Mouse (Mus musculus): ENCODE measurements around the gene Plpp1.

The Plpp1 gene

DNA sequence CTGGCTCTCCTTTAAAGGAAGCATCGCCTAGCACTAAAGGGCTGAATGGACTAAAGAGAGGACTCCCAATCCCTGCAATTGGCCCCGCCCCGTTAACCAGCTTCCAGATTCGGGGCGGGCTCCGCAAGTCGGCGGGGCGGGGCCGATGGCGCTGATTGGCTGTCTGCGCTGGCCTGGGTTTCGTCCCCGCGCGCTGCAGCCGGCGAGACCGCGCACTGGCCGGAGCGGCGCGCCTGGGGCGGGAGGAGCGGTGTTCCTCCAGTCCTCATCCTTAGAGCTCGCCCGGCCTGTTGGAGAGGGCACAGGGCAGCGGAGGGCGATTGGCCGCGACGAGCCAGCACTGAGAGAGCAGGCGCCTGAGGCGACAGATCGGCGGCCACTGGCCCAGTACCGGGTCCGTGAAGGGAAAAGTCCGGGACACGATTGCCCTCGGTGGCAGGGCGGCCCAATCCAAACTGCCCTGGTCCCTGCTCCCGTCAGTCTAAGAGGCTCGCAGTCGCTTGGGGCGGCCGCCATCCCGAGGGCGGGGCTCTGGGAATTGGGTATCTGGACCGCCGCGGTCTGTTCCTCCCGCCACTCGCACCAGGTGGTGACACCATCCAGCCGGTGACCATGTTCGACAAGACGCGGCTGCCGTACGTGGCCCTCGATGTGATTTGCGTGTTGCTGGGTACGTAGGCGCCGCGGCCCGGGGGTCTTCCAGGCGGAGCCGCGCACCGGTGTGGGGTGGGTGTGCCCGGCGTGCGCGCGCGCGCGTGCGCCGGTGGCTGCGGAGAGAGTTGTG is at the start of gene Plpp1:
Plpp1 (plus strand) TSS at position 196 of the 784 bp plus-strand sequence.
- peak; percentile 86 to 90 for DNase-seq (ENCODE audit: low spot score in 2 of 2)

DNA sequence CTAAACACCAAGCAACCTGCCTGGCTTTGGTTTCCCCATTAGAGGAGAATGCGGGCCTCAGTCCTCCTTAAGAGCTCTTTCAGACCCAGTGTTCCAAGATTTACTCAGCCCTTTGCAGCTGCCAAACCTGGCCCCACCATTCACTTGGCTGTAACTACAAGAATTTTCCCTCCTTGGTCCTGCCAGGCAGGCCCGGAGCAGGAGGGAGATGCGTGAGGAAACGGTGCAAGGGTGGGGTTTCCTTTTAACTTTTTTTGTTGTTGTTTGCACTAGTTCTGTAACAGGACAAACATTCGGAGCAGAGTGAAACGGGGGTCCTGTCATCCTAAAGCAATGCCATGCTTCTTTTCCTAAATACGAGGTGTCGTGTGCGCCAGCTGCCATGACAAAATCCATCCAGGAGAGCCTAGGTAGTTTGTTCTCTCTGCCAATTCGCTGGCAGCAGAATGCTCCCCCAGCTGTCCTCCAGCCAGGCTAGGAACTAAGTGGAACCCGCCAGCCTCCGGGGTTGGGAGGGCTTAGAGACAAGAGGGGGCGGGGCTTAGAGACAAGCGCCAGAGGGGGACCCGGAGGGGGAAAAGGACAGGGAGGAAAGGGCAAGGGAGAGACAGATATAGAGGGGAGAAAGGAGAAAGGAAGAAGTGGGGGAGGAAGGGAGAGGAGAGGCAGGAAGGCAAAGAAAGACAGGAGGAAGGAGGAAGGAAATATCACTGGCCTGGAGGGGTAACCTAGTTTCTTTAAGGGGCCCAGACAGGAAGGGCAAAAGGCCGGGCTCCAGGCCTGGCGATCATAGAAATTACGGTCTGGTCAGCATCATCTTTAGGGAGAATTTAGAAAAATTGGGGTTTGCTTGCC is 48.9 kb upstream of the Plpp1 start:
- DNase-seq (ENCODE audit: low spot score in 2 of 2): no peak

DNA sequence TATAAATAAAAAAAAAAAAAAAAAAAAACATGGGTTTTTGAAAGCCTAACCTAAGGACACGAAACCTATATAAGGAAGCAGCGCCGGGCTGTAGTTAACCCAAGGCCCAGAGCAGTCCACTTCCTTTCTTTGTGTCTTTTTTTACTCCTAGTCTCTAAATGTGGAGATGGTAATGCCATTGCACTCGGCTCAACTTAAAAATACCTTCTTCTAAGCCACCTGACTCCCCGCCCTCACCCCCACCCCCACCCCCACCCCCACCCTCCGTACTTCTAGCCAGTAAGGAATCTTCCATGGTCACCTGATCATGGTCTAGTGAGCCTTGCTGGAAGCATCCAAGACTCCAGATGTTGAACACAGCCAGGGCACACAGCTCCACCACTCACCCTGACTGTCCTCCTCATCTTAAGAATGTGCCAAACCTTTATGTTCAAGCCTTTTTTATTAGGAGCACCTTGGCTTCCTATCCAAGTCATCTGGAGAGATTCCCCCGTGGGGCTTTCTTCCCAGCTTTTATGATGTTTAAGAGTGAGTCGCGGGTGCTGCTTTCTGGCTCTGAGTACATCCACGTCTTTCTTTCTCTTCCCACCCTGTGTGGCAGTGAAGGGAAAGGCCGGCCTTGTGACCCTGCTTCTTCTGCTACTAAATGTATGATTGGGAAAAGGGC is 48.1 kb upstream of the Plpp1 start:
- DNase-seq (ENCODE audit: low spot score in 2 of 2): no peak

DNA sequence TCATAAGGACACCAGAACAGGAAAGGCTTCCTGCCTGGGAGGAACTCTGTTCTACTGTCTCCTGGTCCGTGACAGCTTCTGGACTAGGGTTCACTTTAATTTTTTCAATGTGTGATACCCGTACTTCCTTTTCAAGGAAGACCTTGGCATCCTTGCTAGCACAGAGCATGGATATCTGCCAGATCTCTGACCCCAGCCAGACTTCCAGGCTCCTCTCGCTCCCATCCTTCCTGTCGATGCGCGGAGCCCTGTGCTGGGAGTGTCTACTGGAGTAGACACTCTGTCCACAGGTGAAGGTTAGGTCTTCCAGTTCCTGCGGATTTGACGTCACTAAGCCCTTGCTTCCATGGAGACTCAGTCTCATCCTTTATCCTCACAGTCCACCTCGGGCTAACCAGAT is 47.1 kb upstream of the Plpp1 start:
- no peak for DNase-seq (ENCODE audit: low spot score in 2 of 2)

DNA sequence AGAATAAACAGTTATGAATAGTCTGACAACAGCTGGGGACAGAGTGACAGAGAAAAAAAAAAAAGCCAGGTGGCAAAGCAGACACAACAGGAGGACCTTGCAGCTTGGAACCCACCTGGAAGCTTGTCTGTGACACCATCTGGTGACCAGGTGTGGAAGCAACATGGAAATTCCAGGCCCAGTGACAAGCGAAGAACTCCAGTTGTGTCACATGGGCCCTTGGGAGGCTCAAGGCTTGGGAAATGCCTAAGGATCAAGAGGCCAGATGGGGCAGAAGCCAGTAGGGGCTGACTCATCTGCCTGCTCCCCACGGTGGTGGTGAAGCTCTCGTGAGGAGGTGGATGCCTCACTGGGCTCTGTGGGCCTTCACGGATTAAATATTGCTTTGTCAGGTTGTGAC is 45.7 kb upstream of the Plpp1 start:
- no peak for DNase-seq (ENCODE audit: low spot score in 2 of 2)

DNA sequence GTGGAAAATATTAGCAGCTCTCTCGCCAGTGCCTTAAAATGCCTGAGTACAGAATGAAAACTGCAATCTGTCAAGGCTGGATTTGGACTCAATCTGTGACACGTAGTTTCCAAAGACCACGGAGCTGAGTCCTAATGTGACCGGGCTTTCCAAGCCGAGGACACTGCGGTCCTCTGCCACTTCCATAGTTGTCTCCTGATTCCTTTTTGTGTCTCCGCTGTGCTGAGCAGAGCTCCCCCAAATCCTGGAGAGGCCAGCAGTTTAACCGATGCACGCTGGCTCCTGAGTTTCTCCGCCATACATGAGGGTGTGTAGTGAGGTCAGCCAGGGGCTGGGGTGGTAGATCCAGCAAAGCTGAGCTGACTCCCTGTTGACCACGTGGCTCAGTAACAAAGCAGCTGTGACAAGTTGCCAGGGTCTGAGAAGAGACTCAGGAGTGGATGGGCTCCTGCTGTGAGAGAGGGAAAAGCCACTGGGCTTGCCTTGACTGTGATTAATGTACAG is 45.0 kb upstream of the Plpp1 start:
- no peak for DNase-seq (ENCODE audit: low spot score in 2 of 2)

DNA sequence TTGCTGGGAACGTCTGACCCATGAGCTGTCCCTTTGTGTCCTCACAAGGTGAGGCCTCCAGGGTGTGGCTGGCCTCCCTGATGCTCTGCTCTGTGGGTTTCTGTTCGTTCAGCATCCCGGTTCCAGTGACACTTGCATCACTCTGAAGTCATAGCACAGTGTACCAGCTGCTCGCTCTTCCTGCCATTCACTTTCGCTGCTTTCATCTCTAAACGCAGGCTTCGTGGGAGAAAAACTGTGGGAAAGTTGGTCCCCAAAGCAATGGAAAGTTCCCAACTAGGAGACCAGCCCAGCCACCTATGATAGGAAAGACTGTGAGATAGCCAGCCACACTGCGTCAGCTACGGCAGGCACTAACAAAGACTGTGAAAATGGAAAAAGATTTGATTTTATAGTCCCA is 43.2 kb upstream of the Plpp1 start:
- DNase-seq (ENCODE audit: low spot score in 2 of 2): no peak

DNA sequence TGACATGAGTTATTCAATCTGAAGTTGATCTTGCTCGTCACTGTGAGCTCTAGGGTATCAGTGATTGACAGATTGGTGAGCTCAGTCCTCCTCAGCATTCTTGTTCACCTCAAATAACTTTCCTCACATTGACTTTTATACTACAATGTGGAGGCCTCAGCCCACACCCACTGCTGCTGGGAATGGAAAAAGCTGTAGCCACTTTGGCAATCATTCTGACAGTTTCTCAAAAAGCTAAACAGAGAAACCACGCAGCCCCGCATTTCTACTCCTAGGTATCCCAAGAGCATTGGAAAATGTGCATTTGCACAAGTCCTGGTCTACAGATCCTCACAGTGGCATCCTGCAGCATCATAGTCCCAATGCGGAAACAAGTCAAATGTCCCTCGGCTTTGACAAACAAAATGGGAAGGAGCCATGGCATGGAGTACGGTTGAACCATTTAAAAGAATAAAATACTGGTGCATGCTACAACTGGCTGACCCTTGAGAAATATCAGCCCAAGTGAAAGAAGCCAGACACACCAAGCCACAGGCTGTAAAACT is 42.0 kb upstream of the Plpp1 start:
- no peak for DNase-seq (ENCODE audit: low spot score in 2 of 2)

DNA sequence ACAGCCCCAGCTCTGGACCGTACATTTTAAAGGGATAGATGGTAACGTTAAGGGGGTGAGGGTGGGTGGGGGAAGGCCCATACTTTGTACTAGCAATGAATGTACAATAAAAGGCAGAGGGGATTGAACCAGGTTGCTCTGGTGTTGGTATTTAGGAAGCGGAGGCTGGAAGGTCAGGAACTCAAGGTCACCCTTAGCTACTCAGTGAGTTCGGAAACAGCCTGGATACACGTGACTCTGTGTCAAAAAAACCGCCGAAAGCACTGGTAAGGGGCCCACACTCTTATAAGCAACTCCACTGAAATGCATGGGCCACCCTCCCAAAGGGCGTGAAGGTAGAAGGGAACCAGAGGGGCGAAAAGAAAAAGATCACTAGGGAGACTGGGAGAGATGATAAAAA is 41.2 kb upstream of the Plpp1 start:
- DNase-seq (ENCODE audit: low spot score in 2 of 2): no peak

DNA sequence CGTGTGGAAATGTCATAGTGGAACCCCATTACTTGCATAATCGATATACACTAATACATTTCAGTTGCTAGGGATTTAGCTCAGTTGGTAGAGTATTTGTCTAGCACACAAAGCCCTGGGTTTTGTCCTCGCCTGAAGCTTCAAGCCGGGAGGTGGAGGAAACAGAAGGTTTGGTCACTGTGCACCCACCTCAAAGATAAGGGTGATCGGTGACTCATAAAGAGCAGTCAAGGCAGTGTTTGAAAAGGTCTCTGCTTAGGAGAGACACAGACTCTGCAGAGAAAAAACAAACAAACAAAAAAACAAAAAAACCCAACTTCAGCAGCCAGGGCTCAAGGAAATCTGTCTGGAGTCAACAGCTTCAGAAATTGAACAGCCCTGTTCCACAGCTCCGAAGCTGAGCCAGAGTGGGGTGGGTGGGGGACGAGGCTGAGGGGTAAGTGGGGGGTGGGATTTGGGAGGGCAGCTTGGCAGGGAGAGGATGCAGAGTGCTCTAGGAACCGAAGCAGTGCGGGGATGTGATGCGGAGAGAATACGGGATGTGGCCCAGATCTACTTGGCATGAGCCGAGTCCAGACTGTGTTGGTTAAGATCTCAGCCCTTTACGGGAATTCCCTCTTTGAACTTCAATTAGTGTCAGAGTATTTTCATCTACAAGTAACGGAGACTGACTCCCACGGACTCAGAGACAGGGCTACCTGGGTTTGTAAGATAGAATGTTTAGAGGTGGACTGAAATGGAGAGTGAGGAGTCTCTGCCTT is 40.6 kb upstream of the Plpp1 start:
- DNase-seq (ENCODE audit: low spot score in 2 of 2): no peak

DNA sequence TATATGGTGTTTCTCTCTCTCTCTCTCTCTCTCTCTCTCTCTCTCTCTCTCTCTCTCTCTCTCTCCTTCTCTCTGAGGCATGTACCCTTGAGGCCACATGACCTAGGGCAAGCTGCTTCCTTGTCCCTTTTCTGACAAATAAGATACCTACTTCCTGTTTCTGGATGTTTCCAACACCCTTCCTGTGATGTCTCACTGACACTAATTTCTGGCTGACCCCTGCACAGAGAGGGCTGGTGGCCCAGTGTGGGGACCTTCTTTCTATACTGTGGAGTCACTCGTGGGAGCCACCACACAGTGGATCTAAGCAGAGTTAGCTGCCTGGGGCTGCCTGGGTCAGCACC is 40.1 kb upstream of the Plpp1 start:
- no peak for DNase-seq (ENCODE audit: low spot score in 2 of 2)

DNA sequence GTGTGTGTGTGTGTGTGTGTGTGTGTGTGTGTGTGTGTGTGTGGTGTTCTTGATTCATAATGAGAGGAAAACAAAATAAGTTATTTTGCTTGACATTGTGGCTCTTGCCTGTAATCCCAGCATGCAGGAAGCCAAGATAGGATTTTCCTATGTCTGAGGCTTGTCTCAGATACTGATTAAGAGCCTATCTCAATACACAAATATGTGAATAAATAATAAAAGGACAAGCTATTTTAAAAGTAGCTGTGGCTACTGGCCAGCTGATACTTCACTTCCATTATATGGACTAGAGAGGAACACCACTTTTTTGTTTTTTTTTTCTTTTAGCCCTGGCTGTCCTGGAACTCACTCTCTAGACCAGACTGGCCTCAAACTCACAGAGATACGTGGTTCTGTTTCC is 38.8 kb upstream of the Plpp1 start:
- DNase-seq (ENCODE audit: low spot score in 2 of 2): no peak

DNA sequence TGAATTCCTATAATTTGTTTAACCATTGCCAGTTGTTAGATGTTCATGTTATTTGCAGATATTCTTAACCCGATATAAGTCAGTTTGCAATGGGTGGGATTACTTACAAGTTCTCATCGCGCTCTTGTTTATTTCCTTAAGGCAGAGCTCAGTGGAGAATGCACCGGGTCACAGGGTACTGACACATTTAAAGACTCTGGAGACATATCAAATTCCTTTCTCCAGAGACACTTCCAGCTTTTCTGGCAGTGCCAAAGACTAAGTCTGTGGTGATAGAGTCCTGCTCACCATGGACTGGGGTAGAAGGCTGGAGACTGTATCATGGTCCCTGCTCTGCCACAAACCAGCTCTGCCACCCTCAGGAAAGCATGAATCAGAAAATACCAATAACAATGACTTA is 38.0 kb upstream of the Plpp1 start:
- no peak for DNase-seq (ENCODE audit: low spot score in 2 of 2)

DNA sequence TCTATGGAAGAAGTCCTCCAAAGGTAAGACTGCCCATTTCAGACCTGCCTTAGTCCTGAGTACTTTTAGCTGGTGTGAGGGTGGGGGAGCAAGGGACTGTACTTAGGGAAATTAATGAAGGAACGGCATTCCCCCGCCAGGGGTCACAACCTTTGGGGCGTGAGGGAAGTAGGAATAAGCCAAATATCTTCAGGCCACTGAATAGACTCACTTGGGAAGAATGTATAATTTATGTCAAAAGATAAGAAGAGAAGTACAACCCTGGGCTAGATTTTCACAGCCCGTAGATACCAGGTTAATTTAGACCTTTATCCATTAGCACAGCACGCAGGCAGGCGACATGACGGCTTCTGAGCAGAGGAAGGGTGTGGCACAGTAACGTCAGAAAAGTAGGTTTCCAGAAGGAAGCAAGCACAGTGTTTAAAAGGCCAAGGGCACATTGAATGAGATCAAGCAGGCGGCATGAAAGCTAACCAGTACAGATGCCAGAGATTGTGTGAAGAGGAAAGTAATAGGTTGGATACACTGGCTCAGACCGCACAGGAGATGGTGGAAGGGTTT is 37.0 kb upstream of the Plpp1 start:
- no peak for DNase-seq (ENCODE audit: low spot score in 2 of 2)

DNA sequence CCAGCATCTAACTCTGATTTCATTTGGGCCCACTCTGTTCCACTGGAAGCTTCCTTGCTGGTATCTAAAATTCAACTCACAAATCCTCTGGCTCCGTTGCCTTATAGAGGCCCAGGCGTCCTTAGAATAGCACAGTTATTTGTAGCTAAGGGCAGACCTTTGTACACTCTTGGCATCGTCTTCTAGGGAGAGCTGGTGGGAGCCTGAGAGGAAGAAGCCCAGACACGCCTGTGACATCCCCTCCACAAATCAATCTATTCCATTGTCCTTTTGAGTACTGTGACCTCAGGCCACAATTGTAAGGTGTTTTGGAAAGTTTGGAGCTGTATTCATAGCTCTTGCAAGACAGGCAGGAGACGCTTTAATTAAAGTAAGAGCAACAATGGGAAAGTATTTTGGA is 36.0 kb upstream of the Plpp1 start:
- no peak for DNase-seq (ENCODE audit: low spot score in 2 of 2)

DNA sequence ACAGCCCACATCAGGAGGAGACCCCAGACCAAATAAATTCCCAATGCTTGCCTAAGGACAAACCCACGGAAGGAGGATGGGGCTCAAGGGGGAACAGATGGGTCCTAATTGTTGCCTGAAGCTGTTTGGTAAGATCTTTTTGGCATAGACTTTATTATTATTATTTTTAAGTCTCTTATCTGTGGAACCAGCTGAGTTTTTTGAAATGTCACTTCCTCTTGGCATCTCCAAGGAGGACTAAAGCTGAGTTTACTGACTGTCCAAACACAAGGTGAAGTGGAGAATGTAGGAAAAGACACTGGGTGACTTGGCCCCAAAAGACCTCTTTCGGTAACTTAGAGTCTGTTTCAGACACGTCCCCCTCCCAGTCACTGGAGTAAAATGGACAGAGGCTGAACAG is 34.9 kb upstream of the Plpp1 start:
- DNase-seq (ENCODE audit: low spot score in 2 of 2): no peak

DNA sequence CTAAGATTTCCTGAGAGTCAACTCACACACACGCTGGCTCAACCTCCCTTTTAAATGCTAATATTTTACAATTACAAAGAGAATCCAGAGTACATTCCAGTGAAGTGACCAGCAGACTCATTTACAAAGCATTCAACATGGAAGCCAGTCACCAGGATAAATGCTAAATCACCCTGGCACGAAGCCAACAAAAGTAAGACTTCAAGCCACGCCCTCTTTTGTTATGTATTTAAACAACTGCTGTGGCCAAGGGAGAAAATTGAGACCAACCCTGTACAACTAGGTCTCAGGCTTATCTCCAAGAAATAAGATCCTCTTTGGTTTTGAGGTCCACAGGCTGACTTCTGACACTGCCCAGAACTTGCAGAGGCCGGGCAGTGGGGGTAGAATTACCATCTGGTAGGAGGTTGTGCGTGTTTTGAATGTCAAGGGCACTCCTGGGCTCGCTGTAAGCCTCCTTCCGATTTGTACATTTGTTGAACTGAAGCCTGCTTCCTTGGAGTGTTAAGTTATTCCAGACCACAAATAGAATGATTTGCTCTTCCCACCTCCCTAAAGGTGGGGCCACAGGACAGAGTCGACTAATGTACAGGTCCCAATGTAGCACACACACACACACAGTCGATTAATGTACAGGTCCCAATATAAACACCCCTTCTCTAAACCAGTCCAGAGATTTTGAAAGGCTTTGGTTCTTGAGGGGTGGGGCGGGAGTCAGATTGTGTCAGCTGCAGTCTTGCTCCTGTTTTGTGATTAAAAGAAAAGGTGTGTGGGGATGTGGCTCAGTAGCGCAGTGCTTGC is 29.9 kb upstream of the Plpp1 start:
- no peak for DNase-seq (ENCODE audit: low spot score in 2 of 2)

DNA sequence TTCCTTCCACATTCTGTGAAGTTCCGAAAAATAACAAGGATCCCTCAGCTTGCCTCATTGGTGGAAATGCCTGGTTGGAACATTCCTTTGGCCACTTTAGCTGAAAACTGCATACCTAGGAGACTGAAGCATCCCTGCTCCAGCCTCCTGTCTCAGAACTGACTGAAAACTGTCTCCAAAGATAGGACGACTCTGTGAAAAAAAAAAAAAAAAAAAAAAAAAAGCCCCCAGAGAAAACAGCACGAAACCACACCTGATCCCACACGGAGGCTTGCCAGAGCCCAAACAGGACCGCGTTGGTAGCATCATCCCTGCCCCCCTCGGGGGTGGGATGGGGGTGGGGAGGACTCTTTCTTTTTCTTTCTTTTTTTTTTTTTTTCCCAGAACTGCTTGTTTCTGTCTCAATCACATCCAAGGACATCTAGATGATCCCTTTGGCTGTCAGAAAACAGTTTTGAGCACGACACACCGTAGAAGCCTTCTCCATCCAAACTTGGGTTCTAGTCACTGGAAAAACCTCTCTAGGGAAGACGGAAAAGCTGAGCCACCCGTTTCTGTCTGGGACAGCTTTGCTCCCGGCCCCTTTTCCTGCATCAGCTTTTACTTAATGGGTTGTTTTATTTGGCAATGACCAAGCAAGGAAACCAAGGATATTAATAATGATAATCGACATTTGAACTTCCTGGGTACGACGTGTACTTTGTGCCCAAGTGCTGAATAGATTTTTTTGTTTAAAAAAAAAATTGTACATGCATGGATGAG is 29.0 kb upstream of the Plpp1 start:
- DNase-seq (ENCODE audit: low spot score in 2 of 2): no peak

DNA sequence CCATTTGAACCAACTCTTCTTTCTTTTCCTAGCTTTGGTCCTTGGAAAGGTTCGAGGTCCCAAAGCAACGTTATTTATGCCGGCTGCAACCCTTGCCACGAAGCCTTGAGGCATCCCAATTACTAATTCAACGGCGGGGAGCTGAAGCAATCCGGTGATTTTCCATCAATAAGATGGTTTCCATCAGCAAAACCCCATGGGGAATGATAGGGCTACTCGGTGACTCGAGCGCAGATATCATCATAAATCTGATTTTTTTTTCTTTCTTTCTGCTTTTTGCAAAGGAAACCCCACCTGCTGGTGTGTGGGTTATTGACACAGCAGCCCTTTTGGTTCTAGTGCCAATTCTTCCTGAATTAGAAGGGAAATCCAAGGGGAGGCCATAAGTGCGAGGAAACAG is 28.3 kb upstream of the Plpp1 start:
- DNase-seq (ENCODE audit: low spot score in 2 of 2): no peak

DNA sequence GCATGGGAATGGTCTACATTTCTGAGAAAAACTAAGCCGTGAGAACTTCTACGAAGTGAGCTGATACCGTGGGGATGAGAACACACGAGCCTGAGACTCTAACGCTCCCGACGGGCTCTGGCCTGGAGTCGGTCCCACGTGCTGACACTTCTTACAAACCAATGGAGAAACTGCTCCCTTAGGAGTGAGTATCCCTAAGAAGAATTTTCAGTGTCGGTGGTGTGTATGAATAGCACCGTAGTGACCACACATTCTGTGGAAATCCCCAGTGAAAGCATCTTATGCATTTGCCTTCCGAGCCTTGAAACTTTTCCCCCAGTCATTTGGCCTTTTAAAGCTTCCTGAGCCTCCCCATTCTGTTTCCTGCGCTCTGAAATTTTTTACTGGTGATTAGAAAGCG is 27.7 kb upstream of the Plpp1 start:
- no peak for DNase-seq (ENCODE audit: low spot score in 2 of 2)

All from frontal cortex, postnatal 25 days (tissue).